Mouse (Mus musculus): Measurements from ENCODE around the gene Pdgfa. TPM values are rescaled to one million over a fixed set of nuclear protein-coding genes. Genes with fewer than 3 reads are reported as not detected.

Pdgfa gene
- total RNA-seq (2021) (10 to 100 TPM; 23.8 to 37.5 TPM), polyA plus RNA-seq (2012; rRNA removed) (42.9 and 56.9 TPM in 2 replicates)
- long read RNA-seq, transcript Pdgfa-202 (6 exons, 2,060 nt): major isoform, 29 of 43 reads
- long read RNA-seq, partial matches to known transcripts: 3 of 43 reads
- long read RNA-seq, other reads (novel, unspliced or antisense): 7 of 43 reads

- peak; percentile 81 for DNase-seq
Observed at GRCm38 (mm10) chr5:138997171-138997788, at the start of gene Pdgfa. TSS of gene Pdgfa (minus strand) at chr5:138997370.

- no peak for DNase-seq
Observed at GRCm38 (mm10) chr5:139046636-139047035, 49.5 kb upstream of the Pdgfa start.

GRCm38 (mm10) chr5:139043546-139043945 lies 46.4 kb upstream of the Pdgfa start:
- no peak for DNase-seq

- no peak for DNase-seq
Observed at GRCm38 (mm10) chr5:139042299-139042698, 45.1 kb upstream of the Pdgfa start.

GRCm38 (mm10) chr5:139035171-139035570 lies 38.0 kb upstream of the Pdgfa start:
- no peak for DNase-seq

- DNase-seq: no peak
Observed at GRCm38 (mm10) chr5:139034746-139035145, 37.6 kb upstream of the Pdgfa start.

- DNase-seq: peak; percentile 81
Observed at GRCm38 (mm10) chr5:139033406-139034317, 36.5 kb upstream of the Pdgfa start.

- DNase-seq: no peak
Observed at GRCm38 (mm10) chr5:139027603-139028002, 30.4 kb upstream of the Pdgfa start.

GRCm38 (mm10) chr5:139024351-139025105 lies 27.4 kb upstream of the Pdgfa start:
- no peak for DNase-seq

- DNase-seq: no peak
Observed at GRCm38 (mm10) chr5:139020595-139020994, 23.4 kb upstream of the Pdgfa start.

GRCm38 (mm10) chr5:139017371-139018124 lies 20.4 kb upstream of the Pdgfa start:
- peak; percentile 88 for DNase-seq

- DNase-seq: peak; percentile 98
Observed at GRCm38 (mm10) chr5:139015097-139015496, 17.9 kb upstream of the Pdgfa start.

- DNase-seq: peak; percentile 58
Observed at GRCm38 (mm10) chr5:139010649-139011048, 13.5 kb upstream of the Pdgfa start.

GRCm38 (mm10) chr5:139007141-139007775 lies 10.1 kb upstream of the Pdgfa start:
- no peak for DNase-seq

GRCm38 (mm10) chr5:139004588-139004987 lies 7.4 kb upstream of the Pdgfa start:
- DNase-seq: no peak

- no peak for DNase-seq
Observed at GRCm38 (mm10) chr5:138999716-139000115, 2.5 kb upstream of the Pdgfa start.

GRCm38 (mm10) chr5:138997936-138998580 lies 888 bp upstream of the Pdgfa start:
- peak; percentile 55 for DNase-seq

GRCm38 (mm10) chr5:138996322-138997073 lies 672 bp downstream of the Pdgfa start:
- DNase-seq: peak; percentile 70

GRCm38 (mm10) chr5:138995721-138996311 lies 1.4 kb downstream of the Pdgfa start:
- peak; percentile 89 for DNase-seq

All from adrenal gland, adult 2 months (tissue).